Mouse (Mus musculus) frontal cortex, postnatal 14 days (tissue): Measurements from ENCODE around the gene Nfe2l3.
A peak's percentile ranks its signal among the peaks of the same experiment; 100 is the strongest.
"Not testable (repeated sequence)": the region's sequence is repeated elsewhere in the genome, so short reads cannot be mapped to it uniquely, and the experiment has no call there.

ENCODE experiments used
- DNase-seq, 2 experiments: peaks; one replicate each; pipeline ENCODE4 v3.0.0; 2022; ENCODE audit warnings: low spot score in 2 of 2

Gene Nfe2l3

DNA sequence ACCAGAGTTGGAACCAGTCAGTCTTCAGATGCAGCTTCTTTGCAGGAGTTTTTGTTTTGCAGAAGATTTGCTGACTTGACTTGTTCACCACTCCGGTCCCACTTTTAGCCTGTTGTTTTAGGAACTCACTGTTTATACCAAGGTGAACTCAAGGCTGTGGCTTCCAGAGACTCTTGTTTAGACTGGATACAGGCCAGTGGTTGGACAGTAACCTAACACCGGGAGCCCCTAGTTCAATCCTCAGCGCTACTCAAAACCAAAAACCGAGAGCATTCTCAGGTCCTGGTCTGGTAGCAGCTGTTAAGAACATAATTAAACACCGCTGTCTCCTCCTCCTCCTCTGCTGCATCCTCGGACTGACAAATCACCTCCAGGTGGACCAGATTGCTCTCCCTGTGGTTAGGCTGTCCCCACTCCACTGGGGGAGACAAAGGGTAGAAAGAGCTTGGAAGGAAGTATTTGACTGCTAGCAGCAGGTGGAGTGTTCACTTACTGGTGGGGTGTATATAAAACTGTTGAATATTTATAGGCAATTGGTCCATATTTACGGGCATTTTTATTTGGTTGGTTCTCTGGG is 20.5 kb downstream of the Nfe2l3 start:
- no peak for DNase-seq

DNA sequence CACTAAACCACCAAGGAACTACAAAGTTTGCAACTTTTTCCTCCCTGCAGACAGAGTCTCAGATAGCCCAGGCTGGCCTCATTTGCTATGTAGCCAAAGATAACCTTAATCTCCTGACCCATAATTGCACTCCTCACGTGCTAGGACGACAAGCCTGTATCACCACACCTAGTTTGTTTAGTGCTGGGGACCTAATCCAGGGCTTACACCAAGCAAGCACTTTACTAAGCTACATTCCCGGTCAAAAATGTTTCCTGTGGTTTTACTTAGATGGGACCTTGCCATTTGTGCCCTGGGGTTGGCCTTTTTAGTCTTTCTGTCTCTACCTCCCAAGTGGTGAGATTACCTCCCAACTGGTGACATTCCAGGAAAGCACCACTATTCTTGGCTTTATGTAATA is 22.5 kb downstream of the Nfe2l3 start:
- DNase-seq = no peak

DNA sequence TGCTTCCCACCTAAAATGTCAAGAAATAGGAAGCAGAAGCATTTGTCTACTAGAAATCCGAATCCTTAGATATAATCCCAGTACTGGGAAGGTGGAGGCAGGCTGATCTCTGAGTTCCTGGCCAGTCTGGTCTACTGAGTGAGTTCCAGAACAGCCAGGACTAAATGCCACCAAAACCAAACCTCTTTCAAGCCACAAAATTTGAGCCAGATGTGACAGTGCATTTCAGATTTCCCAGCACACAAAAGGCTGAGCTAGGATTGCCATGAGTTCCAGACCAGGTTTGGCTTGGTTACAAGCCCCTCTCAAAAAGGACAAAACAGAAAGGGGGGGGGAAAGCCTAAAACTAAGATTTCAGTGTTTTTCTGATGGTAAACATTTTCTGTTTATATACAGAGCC is 23.7 kb downstream of the Nfe2l3 start:
- no peak for DNase-seq

DNA sequence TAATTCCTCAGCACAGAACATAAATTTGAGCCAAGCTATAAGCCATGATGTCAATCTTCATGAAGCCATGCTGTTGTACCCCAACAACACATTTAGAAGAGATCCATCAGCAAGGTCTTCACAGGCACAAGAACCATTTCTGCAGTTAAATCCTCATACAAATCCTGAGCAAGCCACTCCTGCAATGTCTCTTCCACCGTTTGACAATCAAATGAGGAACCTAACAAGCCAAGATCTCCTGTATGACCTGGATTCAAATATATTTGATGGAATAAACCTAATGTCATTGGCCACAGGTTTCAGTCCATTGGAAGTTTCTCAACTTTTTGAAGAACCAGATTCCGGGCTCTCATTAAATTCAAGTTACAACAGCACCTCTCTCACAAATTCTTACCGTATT is 24.8 kb downstream of the Nfe2l3 start:
- DNase-seq = no peak

DNA sequence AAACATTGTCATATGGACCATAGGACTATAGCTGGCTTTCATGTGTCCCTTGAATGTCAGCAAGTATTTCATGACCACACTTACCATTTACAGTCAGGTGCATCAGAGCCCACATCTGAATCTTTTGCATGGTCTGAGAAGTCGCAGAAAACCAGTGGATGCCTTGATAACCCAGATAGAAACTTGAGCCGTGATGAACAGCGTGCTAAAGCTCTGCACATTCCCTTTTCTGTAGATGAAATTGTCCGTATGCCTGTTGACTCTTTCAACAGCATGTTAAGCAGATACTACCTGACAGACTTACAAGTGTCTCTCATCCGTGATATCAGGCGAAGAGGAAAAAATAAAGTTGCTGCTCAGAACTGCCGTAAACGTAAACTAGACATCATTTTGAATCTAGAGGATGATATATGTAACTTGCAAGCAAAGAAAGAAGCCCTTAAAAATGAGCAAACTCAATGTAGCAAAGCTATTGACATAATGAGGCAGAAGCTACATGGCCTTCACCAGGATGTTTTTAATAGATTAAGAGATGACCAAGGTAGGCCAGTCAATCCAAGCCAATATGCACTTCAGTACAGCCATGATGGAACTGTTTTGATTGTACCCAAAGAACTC is 25.4 kb downstream of the Nfe2l3 start:
- DNase-seq = no peak

DNA sequence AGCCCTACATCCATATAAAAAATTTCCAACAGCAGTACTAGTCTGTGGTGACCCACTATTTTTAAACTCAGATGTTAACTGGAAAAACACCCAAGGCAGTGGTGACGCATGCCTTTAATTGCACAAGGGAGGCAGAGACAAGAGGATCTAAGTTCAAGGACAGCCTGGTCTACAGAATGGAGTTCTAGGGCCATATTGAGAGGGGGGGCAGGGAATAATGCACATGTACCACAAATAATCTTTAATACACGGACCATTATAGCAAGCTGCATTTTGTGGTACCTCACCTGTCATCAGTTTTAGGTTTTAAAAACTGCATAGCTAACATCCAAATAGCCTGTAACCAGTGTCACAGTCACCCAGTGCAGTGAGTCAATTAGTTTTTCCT is 26.4 kb downstream of the Nfe2l3 start:
- no peak for DNase-seq

DNA sequence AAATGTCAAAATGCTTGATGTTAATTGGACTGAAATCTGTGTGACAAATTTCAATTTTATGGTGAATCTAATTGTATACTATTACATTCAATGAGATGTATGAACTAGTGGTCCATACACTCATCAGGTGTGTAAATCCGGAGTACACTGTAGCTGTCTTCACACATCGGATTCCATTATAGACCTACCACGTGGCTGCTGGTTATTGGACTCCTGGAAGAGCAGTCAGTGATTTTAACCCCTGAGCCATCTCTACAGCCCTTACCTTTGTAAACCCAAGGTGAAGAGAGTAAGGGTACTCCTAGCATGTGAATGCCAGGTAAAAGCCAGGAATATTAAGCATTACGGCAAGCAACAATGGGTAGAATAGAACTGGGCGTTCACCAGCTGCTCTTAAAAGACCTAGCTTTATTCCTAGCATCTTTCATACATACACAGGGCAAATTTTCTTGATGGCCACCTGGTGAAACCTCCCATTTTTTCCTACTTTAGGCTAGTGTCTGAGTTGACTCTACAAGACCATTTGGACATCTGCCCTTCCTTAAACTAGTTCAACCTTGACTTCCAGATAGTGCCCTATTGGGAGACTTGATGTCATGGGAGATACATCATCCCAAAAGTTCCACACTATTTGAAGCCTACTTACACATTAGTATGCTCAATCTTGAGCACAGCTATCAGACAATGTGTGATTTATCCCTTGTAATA is 27.0 kb downstream of the Nfe2l3 start:
- DNase-seq = no peak

DNA sequence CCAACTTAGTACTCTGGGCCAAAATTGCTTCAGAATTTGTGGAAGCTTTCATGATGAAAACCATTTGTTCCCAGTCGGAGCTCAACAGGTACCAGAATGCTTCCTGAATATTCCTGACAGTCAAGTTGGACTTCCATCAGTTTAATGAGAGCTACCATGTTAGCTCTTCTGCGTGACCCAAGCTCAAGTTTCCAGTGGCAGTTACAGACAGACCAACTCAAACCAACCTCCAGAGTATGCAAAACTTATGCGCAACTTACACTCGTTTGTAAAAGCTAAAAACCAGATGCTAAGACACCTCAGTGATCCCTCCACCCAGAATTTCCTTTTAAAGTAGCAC is 27.5 kb downstream of the Nfe2l3 start:
- no peak for DNase-seq

DNA sequence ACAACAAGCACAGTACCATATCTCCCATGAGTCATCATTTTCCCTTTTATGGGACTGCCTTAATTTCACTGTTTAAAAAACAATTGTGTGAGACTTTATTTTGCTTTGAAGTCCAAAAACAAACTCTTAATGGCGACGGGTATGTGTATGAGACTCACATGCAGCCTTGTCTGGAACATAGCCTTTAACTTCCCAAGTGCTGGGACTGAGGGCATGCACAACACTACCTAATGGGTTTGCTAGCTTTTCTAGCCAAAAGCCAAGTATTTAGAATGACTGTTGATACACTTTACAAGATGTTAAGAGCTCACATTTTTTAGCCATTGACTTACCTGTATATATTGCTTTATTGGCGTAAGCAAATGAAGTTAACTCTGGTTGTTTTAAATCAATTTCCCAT is 27.9 kb downstream of the Nfe2l3 start:
- DNase-seq = no peak

DNA sequence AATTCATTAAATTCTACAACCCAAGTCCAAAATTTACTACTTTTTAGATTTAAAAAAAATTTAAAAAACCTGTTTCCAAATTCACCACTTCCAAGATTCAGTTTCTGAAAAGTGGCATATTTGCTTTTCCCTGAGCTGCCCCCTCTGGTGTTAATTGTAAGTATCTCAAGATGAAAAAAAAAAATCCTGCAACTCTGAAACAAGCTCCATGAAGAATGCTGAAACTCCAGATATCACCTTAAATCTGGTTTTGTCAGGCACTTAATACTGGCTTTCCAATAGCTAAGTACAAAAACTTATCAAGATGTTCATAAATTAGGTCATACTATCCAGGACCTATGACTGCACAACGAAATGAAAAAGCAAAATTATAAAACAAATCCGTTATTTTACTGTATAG is 35.2 kb downstream of the Nfe2l3 start:
- no peak for DNase-seq

DNA sequence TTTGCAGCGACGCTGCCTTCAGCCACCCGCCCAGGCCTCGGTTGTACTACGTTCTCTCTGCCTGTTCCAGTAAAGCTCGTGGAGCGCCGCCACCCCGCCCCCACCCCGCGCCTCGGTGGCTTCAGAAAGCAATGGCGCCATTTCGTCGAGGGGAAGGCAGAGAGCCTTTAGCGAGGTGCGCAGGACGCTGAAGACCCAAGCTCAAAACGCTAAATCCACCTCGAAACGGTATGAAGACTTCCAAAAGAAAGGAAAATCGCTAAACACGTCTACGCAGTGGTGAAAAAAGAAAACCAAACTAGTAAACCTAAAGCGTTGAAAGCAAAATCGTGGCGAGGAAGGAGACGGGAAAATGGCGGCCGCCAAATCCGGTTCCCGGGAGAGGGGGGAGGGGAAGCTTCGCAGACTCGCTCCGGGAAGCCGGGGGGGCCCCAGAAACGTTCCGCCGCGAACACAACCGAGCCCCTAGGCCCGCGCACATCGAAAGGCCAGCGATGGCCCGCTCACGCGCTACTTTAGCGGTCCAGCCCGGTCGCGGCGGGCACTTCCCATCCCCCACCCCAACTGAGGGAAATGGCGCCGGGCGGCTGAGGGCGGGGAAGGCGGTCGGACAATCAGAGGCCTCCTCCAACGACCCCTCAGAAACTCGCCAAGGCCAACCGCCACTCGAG is 36.6 kb downstream of the Nfe2l3 start:
- peak; percentile 50 to 72 for DNase-seq

DNA sequence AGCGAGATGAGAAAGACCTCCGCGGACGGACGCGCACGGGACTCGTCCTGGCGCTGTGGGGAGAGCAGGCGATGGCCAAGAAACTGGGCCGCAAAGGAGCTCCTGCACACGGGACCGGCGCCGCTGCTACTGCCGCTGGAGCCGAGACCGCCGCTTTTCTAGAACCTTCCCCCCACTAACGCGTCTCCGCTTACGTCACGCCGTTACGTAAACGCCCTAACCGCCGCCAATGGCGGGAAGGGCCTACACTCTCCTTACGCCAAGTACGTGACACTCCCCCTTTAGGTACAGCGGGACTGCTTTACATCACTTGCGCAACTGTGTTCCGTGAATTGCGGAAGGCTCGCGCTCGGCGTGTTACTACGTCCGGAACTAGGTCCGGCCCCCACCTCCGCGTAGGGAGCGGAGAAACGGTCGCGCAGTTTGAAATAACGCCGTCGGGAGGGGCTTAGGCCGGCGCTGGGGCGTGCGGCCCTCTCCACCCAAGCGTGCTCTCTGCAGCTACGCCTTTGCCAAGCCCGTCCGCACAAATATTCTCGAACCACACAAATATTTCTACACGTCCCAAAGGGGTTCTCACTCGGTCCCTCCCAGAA is 37.3 kb downstream of the Nfe2l3 start, which contains the start of gene Hnrnpa2b1:
Hnrnpa2b1 (minus strand) TSS at position 180 of the 596 bp plus-strand sequence.
- DNase-seq = peak; percentile 97 to 99

DNA sequence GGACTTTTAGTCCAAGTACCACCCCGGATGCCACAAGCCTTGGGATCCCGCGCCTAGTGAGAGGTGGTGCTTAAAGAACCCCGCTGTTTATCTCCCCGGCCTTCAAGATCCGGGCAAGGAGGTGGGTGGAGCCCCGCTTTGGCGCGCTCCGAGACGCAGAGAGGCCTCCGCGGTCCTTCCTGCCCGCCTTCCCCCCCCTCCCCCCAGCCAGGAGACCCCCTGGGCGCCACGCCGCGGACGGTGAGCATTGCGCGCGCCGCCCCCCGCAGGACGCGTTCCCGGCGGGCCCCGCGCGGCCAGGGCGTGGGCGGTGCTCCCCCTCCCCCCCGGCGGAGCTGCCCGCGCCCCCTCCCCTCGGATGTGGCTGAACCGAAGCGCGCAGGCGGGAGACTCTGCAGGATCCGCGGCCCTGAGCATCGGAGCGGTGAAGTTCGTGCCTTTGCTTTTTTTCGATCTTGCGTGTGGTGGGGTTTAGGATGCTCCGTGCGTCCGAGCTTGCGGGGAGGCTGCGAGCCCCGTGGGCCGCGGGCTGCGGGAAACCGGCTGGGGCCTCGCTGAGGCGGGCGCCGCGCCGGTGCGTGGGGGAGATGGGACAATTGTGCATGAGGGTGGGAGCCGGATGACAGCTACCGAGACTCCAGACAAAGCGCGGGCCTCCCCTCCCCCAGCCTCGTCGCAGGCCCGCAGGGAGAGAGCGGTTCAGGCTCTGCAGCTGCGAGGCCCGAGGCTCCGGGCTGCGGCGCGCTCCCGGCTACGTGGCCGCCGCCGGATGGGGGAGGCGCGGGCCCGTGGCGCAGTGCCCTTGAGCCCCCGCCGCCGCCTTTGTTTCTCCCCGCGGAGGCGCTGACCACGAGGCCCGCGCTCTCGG is 38.1 kb downstream of the Nfe2l3 start, which contains the start of gene Cbx3:
Cbx3 (plus strand) TSS at position 50 of the 868 bp plus-strand sequence.
- peak; percentile 70 to 71 for DNase-seq

DNA sequence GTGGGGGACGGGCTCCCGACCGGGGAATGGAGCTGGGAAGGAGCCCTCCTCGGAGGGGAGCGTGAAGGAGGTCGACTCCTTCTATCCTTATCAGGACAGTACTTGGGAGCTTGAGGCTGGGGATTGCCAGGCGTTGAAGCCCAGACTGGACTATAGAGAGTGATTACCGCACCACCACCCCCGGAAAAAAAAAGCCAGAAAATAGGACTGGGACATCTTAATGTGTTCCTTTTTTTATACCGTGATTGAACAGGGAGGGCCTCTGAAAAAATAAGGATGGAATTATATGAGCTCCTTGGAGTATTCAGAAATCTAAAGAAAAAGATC is 38.7 kb downstream of the Nfe2l3 start:
- no peak for DNase-seq

DNA sequence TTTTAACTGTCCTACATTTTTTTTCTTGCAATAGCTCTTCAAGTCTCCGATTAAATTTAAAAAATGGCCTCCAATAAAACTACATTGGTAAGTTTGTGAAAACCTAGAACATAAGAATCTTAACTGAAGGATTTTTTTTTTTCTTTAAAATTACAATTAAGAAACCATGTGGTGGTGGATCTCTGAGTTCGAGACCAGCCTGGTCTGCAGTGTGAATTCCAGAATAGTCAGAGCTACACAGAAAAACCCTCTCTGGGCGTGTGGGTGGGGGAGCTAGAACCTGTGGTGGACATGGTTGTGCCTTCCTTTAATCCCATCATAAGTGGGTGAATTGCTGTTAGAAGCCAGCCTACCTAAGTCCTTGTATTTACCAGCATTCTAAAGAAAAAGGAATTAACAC is 39.3 kb downstream of the Nfe2l3 start:
- no peak for DNase-seq

DNA sequence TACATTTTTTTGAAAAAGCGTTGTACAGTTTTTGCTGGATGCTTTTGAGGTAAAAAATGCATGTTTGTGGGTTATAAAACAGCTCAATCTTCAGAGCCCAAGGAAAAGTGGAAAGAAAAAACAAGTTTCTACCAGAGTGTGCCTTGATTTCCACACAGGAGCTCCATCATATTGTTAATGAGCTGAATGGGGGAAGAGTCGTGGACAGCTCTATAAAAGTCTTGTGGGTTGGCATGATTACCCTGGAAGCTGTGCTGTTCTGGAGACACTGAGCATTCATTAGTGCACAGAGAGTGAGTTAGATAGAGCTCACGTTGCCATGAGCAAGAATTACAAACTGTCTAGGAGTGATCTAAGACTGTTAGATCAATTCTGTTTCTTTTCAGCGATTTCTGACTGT is 39.7 kb downstream of the Nfe2l3 start:
- no peak for DNase-seq

DNA sequence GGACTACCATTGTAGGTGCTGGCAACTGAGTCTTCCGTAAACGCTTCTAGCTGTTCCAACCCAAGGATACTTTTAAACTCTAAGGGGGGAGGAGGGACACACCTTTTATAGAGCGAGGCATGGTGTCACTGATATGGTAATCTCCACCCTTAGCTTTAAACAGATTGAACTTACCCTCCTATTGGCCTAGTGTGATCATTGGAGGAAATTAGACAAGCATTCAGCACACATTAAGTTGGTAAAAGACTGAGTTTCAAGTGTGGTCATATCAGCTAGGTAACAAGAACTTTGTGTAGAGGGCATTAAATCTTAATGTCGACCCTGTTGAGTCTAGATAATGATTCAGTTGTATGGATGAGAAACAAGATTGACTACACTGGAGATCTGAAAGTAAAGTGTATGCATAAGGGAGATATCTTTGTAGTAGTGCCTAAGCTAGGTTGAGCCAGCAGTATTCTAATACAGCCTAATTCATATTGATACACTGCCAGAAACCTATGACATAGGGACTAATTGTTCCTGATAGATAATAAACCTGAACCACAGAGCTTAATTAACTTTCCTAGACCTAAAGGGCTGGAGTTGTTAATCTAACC is 46.8 kb downstream of the Nfe2l3 start:
- DNase-seq = no peak

DNA sequence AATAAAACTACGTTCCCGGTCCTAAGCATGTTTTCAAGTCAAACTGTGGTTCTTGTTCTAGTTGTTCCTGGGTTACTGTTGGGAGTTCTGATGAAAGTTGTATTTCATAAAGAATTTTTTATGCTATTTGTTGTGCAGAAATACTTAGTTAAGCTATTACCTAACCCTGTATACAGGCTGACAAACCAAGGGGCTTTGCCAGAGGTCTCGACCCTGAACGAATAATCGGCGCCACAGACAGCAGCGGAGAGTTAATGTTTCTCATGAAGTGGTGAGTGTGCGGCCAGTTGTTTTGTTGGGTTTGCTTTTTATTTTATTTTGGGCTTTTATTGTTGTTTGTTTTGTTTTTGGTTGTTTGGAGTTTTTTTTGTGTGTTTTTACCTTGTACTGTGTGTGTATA is 49.1 kb downstream of the Nfe2l3 start:
- no peak for DNase-seq

DNA sequence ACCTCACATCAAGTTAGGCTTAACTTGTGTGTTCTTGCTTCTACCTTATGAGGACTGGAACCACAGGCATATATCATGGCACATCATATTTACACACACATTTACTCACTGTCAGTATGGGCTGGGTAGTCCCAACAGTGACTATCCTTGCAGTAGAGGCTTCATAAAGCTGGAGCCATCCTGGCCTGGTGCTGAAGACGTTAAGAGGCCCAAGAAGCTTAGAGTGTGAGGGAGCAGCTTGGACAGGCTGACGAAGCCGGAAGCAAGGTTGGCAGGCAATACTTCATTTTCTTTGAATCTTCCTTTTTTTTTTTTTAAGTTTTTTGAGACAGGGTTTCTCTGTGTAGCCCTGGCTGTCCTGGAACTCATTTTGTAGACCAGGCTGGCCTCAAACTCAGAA is 51.4 kb downstream of the Nfe2l3 start:
- no peak for DNase-seq

DNA sequence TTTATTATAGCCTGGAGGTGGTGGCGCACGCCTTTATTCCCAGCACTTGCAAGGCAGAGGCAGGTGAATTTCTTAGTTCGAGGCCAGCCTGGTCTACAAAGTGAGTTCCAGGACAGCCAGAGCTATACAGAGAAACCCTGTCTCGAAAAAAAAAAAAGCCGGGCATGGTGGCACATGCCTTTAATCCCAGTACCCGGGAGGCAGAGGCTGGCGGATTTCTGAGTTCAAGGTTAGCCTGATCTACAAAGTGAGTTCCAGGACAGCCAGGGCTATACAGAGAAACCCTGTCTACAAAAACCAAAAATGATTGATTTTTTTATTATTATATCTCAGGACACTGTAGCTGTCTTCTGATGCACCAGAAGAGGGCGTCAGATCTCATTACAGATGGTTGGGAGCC is 52.1 kb downstream of the Nfe2l3 start:
- not testable (repeated sequence) for DNase-seq

DNA sequence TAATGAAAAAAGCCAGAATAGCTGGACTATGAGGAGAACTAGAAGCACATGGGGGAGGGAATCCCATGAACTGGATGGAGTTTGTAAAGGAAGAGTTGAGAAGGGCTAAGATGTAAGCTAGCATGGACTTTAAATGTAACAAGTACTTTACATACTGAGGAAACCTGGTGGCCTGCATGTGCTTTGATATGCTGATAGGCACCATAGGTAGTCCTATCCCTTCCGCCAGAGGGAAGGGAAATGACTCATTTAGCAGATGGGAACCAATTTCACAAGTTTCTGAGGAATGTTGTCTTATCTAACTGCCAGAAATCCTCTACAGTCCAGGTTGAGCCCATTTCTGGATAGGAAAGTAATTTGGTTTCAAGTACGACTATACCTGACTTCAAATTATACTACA is 53.2 kb downstream of the Nfe2l3 start:
- DNase-seq = no peak
